Mouse (Mus musculus): ENCODE measurements around the gene Neu1. TPM values are rescaled to one million over a fixed set of nuclear protein-coding genes. Genes with fewer than 3 reads are reported as not detected.
A peak's percentile ranks its signal among the peaks of the same experiment; 100 is the strongest.

Gene Neu1
- 18.3 and 18.9 TPM in 2 replicates for polyA plus RNA-seq (2015; fragmentation: Nextera tagmentation; extraction: Ambion mirVana)

DNA sequence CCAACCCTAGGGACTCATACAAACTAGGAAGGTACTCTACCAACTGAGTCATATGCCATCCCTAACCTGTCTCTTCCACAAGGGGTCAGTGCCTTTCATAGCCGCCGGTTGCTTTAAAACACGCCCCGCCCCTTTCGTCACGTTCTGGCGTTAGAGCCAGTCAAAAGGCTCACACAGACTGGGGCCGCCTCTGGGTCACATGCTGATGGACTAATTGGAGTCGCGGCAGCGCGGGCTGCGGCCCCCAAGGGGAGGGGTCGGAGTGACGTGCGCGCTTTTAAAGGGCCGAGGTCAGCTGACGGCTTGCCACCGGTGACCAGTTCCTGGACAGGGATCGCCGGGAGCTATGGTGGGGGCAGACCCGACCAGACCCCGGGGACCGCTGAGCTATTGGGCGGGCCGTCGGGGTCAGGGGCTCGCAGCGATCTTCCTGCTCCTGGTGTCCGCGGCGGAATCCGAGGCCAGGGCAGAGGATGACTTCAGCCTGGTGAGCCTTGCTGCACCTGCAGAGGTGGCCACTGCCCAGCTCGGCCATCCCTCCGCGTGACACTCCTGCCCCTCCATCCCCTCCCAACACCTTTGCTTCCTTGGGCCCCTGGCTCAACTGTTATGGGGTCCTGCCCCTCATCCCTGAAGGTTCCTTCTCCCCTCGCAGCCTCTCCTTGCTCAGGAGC is at the start of gene Neu1:
TSS of gene Neu1 (plus strand) at position 193 of the 674 bp plus-strand sequence.
- Histone ChIP-seq H3K27me3 (ENCODE audit: control insufficient read depth, insufficient read depth, low read length) (no peaks in the 10 kb centered on the region), H3K9me3 (ENCODE audit: control insufficient read depth, low read length) (no peaks in the 10 kb centered on the region), H3K4me3 (ENCODE audit: low read depth, low read length) (peak within 1 kb of the TSS; percentile 74), H3K9ac (ENCODE audit: low read length) (peak within 1 kb of the TSS; percentile 78), H3K4me1 (replicated peaks; ENCODE audit: control insufficient read depth, insufficient read depth) (peaks cover 3% of the 10 kb centered on the region; the same call in 1 of the 2 replicates), H3K27ac (replicated peaks) (peak within 1 kb of the TSS; percentile 58; the same call in 1 of the 2 replicates), H3K4me2 (replicated peaks; ENCODE audit: low read depth) (peak within 1 kb of the TSS; percentile 97), H3K36me3 (ENCODE audit: control insufficient read depth, insufficient read depth, low read length) (no peaks in the 10 kb centered on the region; the same call in 1 of the 2 replicates)
- TF ChIP-seq CTCF (IDR thresholded peaks at IDR 0.05; ENCODE audit: low read depth) (peak; percentile 90), EP300 (optimal IDR thresholded peaks at IDR 0.05) (no peak)
- ATAC-seq (ENCODE audit: low FRiP score, low TSS enrichment), result peak; percentile 97
- DNase-seq (ENCODE audit: low spot score), result peak; percentile 98
- WGBS, result under 1% methylated on average over 29 of the region's 38 CpGs

DNA sequence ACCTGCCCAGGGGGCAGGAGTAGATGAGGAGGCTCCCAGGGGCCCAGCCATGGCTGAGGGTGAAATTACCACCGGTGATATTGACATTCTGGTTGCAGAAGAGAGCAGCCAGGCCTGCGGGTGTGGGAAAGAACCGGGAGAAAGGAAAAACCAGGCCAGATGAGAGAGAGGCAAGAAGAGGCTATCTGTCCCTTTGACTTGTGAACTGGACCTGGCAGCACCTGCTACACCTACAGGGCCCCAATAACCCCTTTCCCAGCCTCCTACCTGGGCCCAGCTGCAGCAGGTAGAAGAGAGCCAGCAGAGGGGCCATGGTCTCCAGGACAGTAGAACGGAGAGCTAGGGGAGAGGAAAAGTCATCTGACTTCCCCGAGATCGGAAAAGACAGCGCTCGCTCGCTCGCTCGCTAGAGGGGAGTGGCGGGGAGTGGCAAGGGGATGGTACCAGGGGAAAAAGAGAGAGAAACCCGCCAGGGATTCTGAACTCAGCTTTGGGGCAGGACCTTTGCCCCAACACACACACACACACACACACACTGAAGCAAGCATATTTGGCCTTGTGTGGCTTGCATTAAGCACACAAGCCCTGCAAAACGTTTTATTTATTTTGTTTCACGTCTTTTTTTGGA is 49.3 kb upstream of the Neu1 start, which contains the start of gene Gm20547:
TSS of gene Gm20547 (minus strand) at position 360 of the 628 bp plus-strand sequence.
- Histone ChIP-seq H3K27ac (replicated peaks) (no peak within 1 kb of the TSS), H3K27me3 (ENCODE audit: control insufficient read depth, insufficient read depth, low read length) (no peaks in the 10 kb centered on the region), H3K36me3 (ENCODE audit: control insufficient read depth, insufficient read depth, low read length) (no peaks in the 10 kb centered on the region), H3K4me3 (ENCODE audit: low read depth, low read length) (0 out of 2 replicates have a peak within 1 kb of the TSS, but pooled peaks have one; percentile 2), H3K4me1 (replicated peaks; ENCODE audit: control insufficient read depth, insufficient read depth) (no peaks in the 10 kb centered on the region), H3K9me3 (ENCODE audit: control insufficient read depth, low read length) (no peaks in the 10 kb centered on the region), H3K9ac (ENCODE audit: low read length) (peak within 1 kb of the TSS; percentile 27; the same call in 1 of the 2 replicates), H3K4me2 (replicated peaks; ENCODE audit: low read depth) (peak within 1 kb of the TSS; percentile 31)
- DNase-seq (ENCODE audit: low spot score) (no peak), ATAC-seq (ENCODE audit: low FRiP score, low TSS enrichment) (peak; percentile 31; the same call in 1 of the 2 replicates)
- 9% methylated on average over 15 of the region's 15 CpGs for WGBS
- no peak for TF ChIP-seq EP300 (optimal IDR thresholded peaks at IDR 0.05)
- TF ChIP-seq CTCF (IDR thresholded peaks at IDR 0.05; ENCODE audit: low read depth), result no peak

- ATAC-seq (ENCODE audit: low FRiP score, low TSS enrichment) (no peak), DNase-seq (ENCODE audit: low spot score) (no peak)
- peak; percentile 55 for TF ChIP-seq CTCF (IDR thresholded peaks at IDR 0.05; ENCODE audit: low read depth)
- no peak for TF ChIP-seq EP300 (optimal IDR thresholded peaks at IDR 0.05)
- H3K4me1 ChIP-seq (replicated peaks; ENCODE audit: control insufficient read depth, insufficient read depth), result no peaks in the 10 kb centered on the region
- no peaks in the 10 kb centered on the region for H3K27me3 ChIP-seq (ENCODE audit: control insufficient read depth, insufficient read depth, low read length)
- H3K4me2 ChIP-seq (replicated peaks; ENCODE audit: low read depth), result no peak overlapping the region
- H3K4me3 ChIP-seq (ENCODE audit: low read depth, low read length), result no peak overlapping the region
- H3K9me3 ChIP-seq (ENCODE audit: control insufficient read depth, low read length), result no peaks in the 10 kb centered on the region
- 61% methylated on average over 3 of the region's 3 CpGs for WGBS
- no peaks in the 10 kb centered on the region for H3K36me3 ChIP-seq (ENCODE audit: control insufficient read depth, insufficient read depth, low read length)
- H3K27ac ChIP-seq (replicated peaks), result no peak overlapping the region
- H3K9ac ChIP-seq (ENCODE audit: low read length), result no peak overlapping the region
Measured at GRCm38 (mm10) chr17:34883332-34883731, 47.7 kb upstream of the Neu1 start.

DNA sequence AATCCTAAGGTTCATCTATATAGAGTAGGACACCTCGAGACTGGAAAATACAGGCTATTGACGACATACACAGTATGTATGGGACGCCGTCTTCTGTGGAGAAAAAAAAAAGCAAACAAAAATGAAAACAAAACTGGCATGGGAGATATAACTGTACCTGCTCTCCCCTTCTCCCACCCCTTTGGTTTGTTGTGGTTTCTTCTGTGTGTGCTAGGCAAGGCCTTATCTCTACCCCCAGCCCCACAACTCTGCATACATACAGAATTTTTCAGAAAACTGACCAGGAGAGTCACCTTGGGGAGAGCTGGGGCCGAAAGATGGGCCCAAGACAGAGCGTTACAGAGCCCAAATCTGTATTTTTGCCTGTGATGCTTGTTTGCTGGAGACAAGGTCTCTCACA is 46.3 kb upstream of the Neu1 start:
- DNase-seq (ENCODE audit: low spot score), result no peak
- Histone ChIP-seq H3K4me2 (replicated peaks; ENCODE audit: low read depth) (no peak overlapping the region), H3K27ac (replicated peaks) (no peak overlapping the region), H3K9me3 (ENCODE audit: control insufficient read depth, low read length) (no peaks in the 10 kb centered on the region), H3K4me3 (ENCODE audit: low read depth, low read length) (no peak overlapping the region), H3K9ac (ENCODE audit: low read length) (no peak overlapping the region), H3K27me3 (ENCODE audit: control insufficient read depth, insufficient read depth, low read length) (no peaks in the 10 kb centered on the region), H3K4me1 (replicated peaks; ENCODE audit: control insufficient read depth, insufficient read depth) (no peaks in the 10 kb centered on the region), H3K36me3 (ENCODE audit: control insufficient read depth, insufficient read depth, low read length) (no peaks in the 10 kb centered on the region)
- whole genome bisulfite sequencing, result 86% methylated on average over 6 of the region's 6 CpGs
- TF ChIP-seq CTCF (IDR thresholded peaks at IDR 0.05; ENCODE audit: low read depth) (no peak), EP300 (optimal IDR thresholded peaks at IDR 0.05) (no peak)
- ATAC-seq (ENCODE audit: low FRiP score, low TSS enrichment), result no peak

DNA sequence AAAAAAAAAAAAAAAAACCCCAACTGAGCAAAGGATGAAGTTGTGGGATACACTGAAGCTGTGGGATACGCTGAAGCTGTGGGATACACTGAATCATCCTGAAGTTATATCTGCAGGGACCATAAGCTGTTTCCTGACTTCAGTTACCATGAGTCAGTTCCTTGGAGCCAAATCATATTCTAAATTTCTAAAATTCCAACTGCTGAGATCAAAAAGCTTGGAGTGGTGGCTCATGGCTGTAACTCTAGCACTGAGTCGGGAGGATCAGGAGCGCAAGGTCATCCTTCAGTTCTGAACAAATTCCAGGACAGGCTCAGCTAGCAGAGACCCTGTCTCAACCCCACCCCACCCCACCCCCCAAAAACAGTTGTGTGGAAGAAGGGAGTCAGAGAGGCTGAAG is 45.4 kb upstream of the Neu1 start:
- Histone ChIP-seq H3K4me3 (ENCODE audit: low read depth, low read length) (no peak overlapping the region), H3K27ac (replicated peaks) (no peak overlapping the region), H3K9me3 (ENCODE audit: control insufficient read depth, low read length) (no peaks in the 10 kb centered on the region), H3K4me1 (replicated peaks; ENCODE audit: control insufficient read depth, insufficient read depth) (no peaks in the 10 kb centered on the region), H3K9ac (ENCODE audit: low read length) (no peak overlapping the region), H3K4me2 (replicated peaks; ENCODE audit: low read depth) (no peak overlapping the region), H3K36me3 (ENCODE audit: control insufficient read depth, insufficient read depth, low read length) (no peaks in the 10 kb centered on the region), H3K27me3 (ENCODE audit: control insufficient read depth, insufficient read depth, low read length) (no peaks in the 10 kb centered on the region)
- TF ChIP-seq CTCF (IDR thresholded peaks at IDR 0.05; ENCODE audit: low read depth) (no peak), EP300 (optimal IDR thresholded peaks at IDR 0.05) (no peak)
- ATAC-seq (ENCODE audit: low FRiP score, low TSS enrichment) (no peak), DNase-seq (ENCODE audit: low spot score) (no peak)
- WGBS, result 74% methylated on average over 3 of the region's 3 CpGs

GRCm38 (mm10) chr17:34887942-34888341 is 43.1 kb upstream of the Neu1 start:
- Histone ChIP-seq H3K4me3 (ENCODE audit: low read depth, low read length) (no peak overlapping the region), H3K27ac (replicated peaks) (no peak overlapping the region), H3K36me3 (ENCODE audit: control insufficient read depth, insufficient read depth, low read length) (no peaks in the 10 kb centered on the region), H3K4me2 (replicated peaks; ENCODE audit: low read depth) (no peak overlapping the region), H3K9me3 (ENCODE audit: control insufficient read depth, low read length) (no peaks in the 10 kb centered on the region), H3K4me1 (replicated peaks; ENCODE audit: control insufficient read depth, insufficient read depth) (no peaks in the 10 kb centered on the region), H3K27me3 (ENCODE audit: control insufficient read depth, insufficient read depth, low read length) (no peaks in the 10 kb centered on the region), H3K9ac (ENCODE audit: low read length) (no peak overlapping the region)
- 83% methylated on average over 5 of the region's 5 CpGs for WGBS
- ATAC-seq (ENCODE audit: low FRiP score, low TSS enrichment), result no peak
- no peak for TF ChIP-seq CTCF (IDR thresholded peaks at IDR 0.05; ENCODE audit: low read depth)
- no peak for TF ChIP-seq EP300 (optimal IDR thresholded peaks at IDR 0.05)
- DNase-seq (ENCODE audit: low spot score), result no peak
